Mouse (Mus musculus) MEL (cell line): Measurements from ENCODE around the gene Srebf2. TPM values are rescaled to one million over a fixed set of nuclear protein-coding genes. Genes with fewer than 3 reads are reported as not detected.

Source experiments
- DNase-seq: peaks from one replicate; pipeline ENCODE4 v3.0.0; 2011; ENCODE audit warnings: low read depth, low spot score
- H3K27ac ChIP-seq: 2 replicates; pipeline ENCODE4 v1.5.1; 2012; ENCODE audit warnings: low read depth, mild to moderate bottlenecking, control low read depth, low read length, moderate library complexity; ENCODE audit not compliant: control insufficient read depth
- H3K27me3 ChIP-seq, 2 experiments: fragments of 150-350 bp in 1 of 2; sonication (generic) in 1 of 2; 2 replicates each; pipeline ENCODE4 v1.6.1; 2012; ENCODE audit warnings: low read length in 2 of 2, mild to moderate bottlenecking in 2 of 2, improper control_type of control experiment in 1 of 2, moderate library complexity in 1 of 2; ENCODE audit not compliant: insufficient read depth in 2 of 2, control insufficient read depth in 1 of 2
- H3K36me3 ChIP-seq, 2 experiments: 2 replicates each; pipeline ENCODE4 v1.6.1; 2012 to 2014; ENCODE audit warnings: low read length in 2 of 2, improper control_type of control experiment in 1 of 2, inconsistent platforms in 1 of 2, mild to moderate bottlenecking in 1 of 2; ENCODE audit not compliant: insufficient read depth in 2 of 2, control insufficient read depth in 1 of 2
- H3K4me1 ChIP-seq, 2 experiments: fragments of 150-350 bp in 1 of 2; sonication (generic) in 1 of 2; 2 replicates each; pipeline ENCODE4 v1.6.1; 2012; ENCODE audit warnings: low read length in 2 of 2, improper control_type of control experiment in 1 of 2, mild to moderate bottlenecking in 1 of 2; ENCODE audit not compliant: insufficient read depth in 2 of 2, control insufficient read depth in 1 of 2
- H3K4me3 ChIP-seq, 2 experiments: fragments of 150-350 bp in 1 of 2; sonication (generic) in 1 of 2; 2 replicates each; pipeline ENCODE4 v1.5.1; 2012; ENCODE audit warnings: low read depth in 2 of 2, low read length in 2 of 2, mild to moderate bottlenecking in 2 of 2, moderate library complexity in 2 of 2, control low read depth in 1 of 2, improper control_type of control experiment in 1 of 2; ENCODE audit not compliant: control insufficient read depth in 1 of 2, insufficient read depth in 1 of 2
- H3K79me2 ChIP-seq: 2 replicates; pipeline ENCODE4 v1.6.1; 2012; ENCODE audit warnings: mild to moderate bottlenecking, low read length, moderate library complexity; ENCODE audit not compliant: control insufficient read depth, poor library complexity, insufficient read depth
- H3K9ac ChIP-seq: 2 replicates; pipeline ENCODE4 v1.6.1; 2012; ENCODE audit warnings: low read depth, mild to moderate bottlenecking, control low read depth, low read length, moderate library complexity; ENCODE audit not compliant: control insufficient read depth, poor library complexity, severe bottlenecking
- H3K9me3 ChIP-seq: fragments of 150-350 bp; sonication (generic); replicated peaks from 2 replicates; pipeline ENCODE4 v1.6.1; 2012; ENCODE audit warnings: mild to moderate bottlenecking, low read length, improper control_type of control experiment, moderate library complexity; ENCODE audit not compliant: insufficient read depth
- BHLHE40 ChIP-seq: IDR thresholded peaks from 2 replicates; pipeline ENCODE4 v1.6.1; 2012; ENCODE audit warnings: low read depth, mild to moderate bottlenecking, inconsistent platforms, low read length, improper control_type of control experiment, borderline replicate concordance
- CHD1 ChIP-seq: IDR thresholded peaks from 2 replicates; pipeline ENCODE4 v1.6.1; 2012; ENCODE audit warnings: low read depth, mild to moderate bottlenecking, inconsistent platforms, low read length, improper control_type of control experiment
- CHD2 ChIP-seq: IDR thresholded peaks from 2 replicates; pipeline ENCODE4 v1.6.1; 2011; ENCODE audit warnings: low read length, improper control_type of control experiment
- ETS1 ChIP-seq: IDR thresholded peaks from 2 replicates; pipeline ENCODE4 v1.6.1; 2012; ENCODE audit warnings: low read depth, mild to moderate bottlenecking, inconsistent platforms, low read length, improper control_type of control experiment, moderate library complexity
- GABPA ChIP-seq: IDR thresholded peaks from 2 replicates; pipeline ENCODE4 v1.6.1; 2012; ENCODE audit warnings: low read depth, mild to moderate bottlenecking, inconsistent platforms, low read length, improper control_type of control experiment, moderate library complexity
- GATA1 ChIP-seq: IDR thresholded peaks from 2 replicates; pipeline ENCODE4 v1.6.1; 2011; ENCODE audit warnings: low read depth, low read length, improper control_type of control experiment
- HCFC1 ChIP-seq: IDR thresholded peaks from 2 replicates; pipeline ENCODE4 v1.6.1; 2012; ENCODE audit warnings: low read depth, mild to moderate bottlenecking, inconsistent platforms, low read length, improper control_type of control experiment, moderate library complexity
- KAT2A ChIP-seq: conservative IDR thresholded peaks from 2 replicates; pipeline ENCODE4 v1.6.1; 2012; ENCODE audit warnings: low read depth, low read length, improper control_type of control experiment, inconsistent platforms
- MAZ ChIP-seq: IDR thresholded peaks from 2 replicates; pipeline ENCODE4 v1.6.1; 2012; ENCODE audit warnings: low read depth, mild to moderate bottlenecking, inconsistent platforms, low read length, improper control_type of control experiment
- MEF2A ChIP-seq: IDR thresholded peaks from 2 replicates; pipeline ENCODE4 v1.6.1; 2014; ENCODE audit warnings: low read depth, mild to moderate bottlenecking, inconsistent platforms, low read length, improper control_type of control experiment; ENCODE audit not compliant: poor library complexity, insufficient replicate concordance, severe bottlenecking; ENCODE audit errors: extremely low read depth
- MYB ChIP-seq: IDR thresholded peaks from 2 replicates; pipeline ENCODE4 v1.6.1; 2011; ENCODE audit warnings: mild to moderate bottlenecking, low read depth, low read length, improper control_type of control experiment
- MYC ChIP-seq: IDR thresholded peaks from 2 replicates; pipeline ENCODE4 v1.6.1; 2011; ENCODE audit warnings: low read depth, mild to moderate bottlenecking, low read length, improper control_type of control experiment, moderate library complexity
- NRF1 ChIP-seq: IDR thresholded peaks from 2 replicates; pipeline ENCODE4 v1.6.1; 2014; ENCODE audit warnings: low read depth, mild to moderate bottlenecking, inconsistent platforms, low read length, improper control_type of control experiment, moderate library complexity; ENCODE audit not compliant: poor library complexity, insufficient read depth, severe bottlenecking
- RCOR1 ChIP-seq: IDR thresholded peaks from 2 replicates; pipeline ENCODE4 v1.6.1; 2012; ENCODE audit warnings: low read depth, mild to moderate bottlenecking, inconsistent platforms, low read length, improper control_type of control experiment
- SMC3 ChIP-seq: IDR thresholded peaks from 2 replicates; pipeline ENCODE4 v1.6.1; 2011; ENCODE audit warnings: low read depth, low read length, improper control_type of control experiment
- TBP ChIP-seq: IDR thresholded peaks from 2 replicates; pipeline ENCODE4 v1.8.0; 2011; ENCODE audit warnings: low read depth, low read length, improper control_type of control experiment
- USF1 ChIP-seq: IDR thresholded peaks from 2 replicates; pipeline ENCODE4 v1.6.1; 2014; ENCODE audit warnings: low read depth, mild to moderate bottlenecking, inconsistent platforms, low read length, improper control_type of control experiment, moderate library complexity
- ZKSCAN1 ChIP-seq: IDR thresholded peaks from 2 replicates; pipeline ENCODE4 v1.6.1; 2012; ENCODE audit warnings: low read depth, mild to moderate bottlenecking, inconsistent platforms, low read length, improper control_type of control experiment, moderate library complexity
- ZMIZ1 ChIP-seq: IDR thresholded peaks from 2 replicates; pipeline ENCODE4 v1.6.1; 2012; ENCODE audit warnings: low read depth, mild to moderate bottlenecking, inconsistent platforms, low read length, improper control_type of control experiment, moderate library complexity
- polyA plus RNA-seq, 2 experiments: library from polyadenylated mRNA; stranded (reverse) in 1 of 2; unstranded in 1 of 2; fragments of >175 nt in 1 of 2; fragments of >200 nt in 1 of 2; gene quantifications; 2 replicates each; pipeline versions ENCODE4 v1.2.1 to v1.2.4; 2012; ENCODE audit warnings: low replicate concordance in 2 of 2, low read depth in 1 of 2; ENCODE audit not compliant: insufficient read length in 2 of 2, insufficient read depth in 1 of 2, missing spikeins in 1 of 2
- total RNA-seq: library from RNA; depleted of rRNA; stranded (reverse); fragments of 300-350 nt; gene quantifications from 2 replicates; pipeline ENCODE4 v1.2.3, GENCODE M21; 2012

Srebf2 gene
- total and polyA plus RNA-seq, 3 experiments: 40.5 to 161 TPM; not detected in 1

- no peaks in the 10 kb centered on the region for H3K9me3 ChIP-seq
- H3K4me1 ChIP-seq: no peaks in the 10 kb centered on the region
- H3K27ac ChIP-seq: no peak overlapping the region
- H3K4me3 ChIP-seq: no peak overlapping the region
- no peak overlapping the region for H3K9ac ChIP-seq
- no peak for DNase-seq
- no peaks in the 10 kb centered on the region for H3K79me2 ChIP-seq
- peaks cover 0 to 2% of the 10 kb centered on the region in 2 experiments; a peak in 2 of 4 replicates for H3K36me3 ChIP-seq
- no peaks in the 10 kb centered on the region for H3K27me3 ChIP-seq
- TF ChIP-seq SMC3: no peak
- no peak for TF ChIP-seq MYB
- TF ChIP-seq ETS1: no peak
- no peak for TF ChIP-seq HCFC1
- TF ChIP-seq MYC: no peak
- TF ChIP-seq GABPA: no peak
- no peak for TF ChIP-seq KAT2A
- no peak for TF ChIP-seq GATA1
- no peak for TF ChIP-seq MEF2A
- no peak for TF ChIP-seq NRF1
- TF ChIP-seq BHLHE40: no peak
- no peak for TF ChIP-seq MAZ
These were observed 50.3 kb downstream of the Srebf2 start for GRCm38 (mm10) chr15:82197246-82197750.

- Histone ChIP-seq H3K4me3 (no peak overlapping the region), H3K27ac (no peak overlapping the region)
These were observed 51.0 kb downstream of the Srebf2 start for GRCm38 (mm10) chr15:82197937-82198336.

More at GRCm38 (mm10) chr15:82197937-82198336, 51.0 kb downstream of the Srebf2 start:
- no peak for TF ChIP-seq RCOR1
- TF ChIP-seq MYC: no peak
- no peak for TF ChIP-seq GATA1
- TF ChIP-seq USF1: no peak
- no peak for TF ChIP-seq GABPA
- TF ChIP-seq CHD2: no peak
- no peak for TF ChIP-seq TBP
- no peak for TF ChIP-seq NRF1
- no peak for TF ChIP-seq ZKSCAN1
- TF ChIP-seq MEF2A: no peak
- no peak for TF ChIP-seq CHD1
- TF ChIP-seq ZMIZ1: no peak
- TF ChIP-seq MAZ: no peak
- TF ChIP-seq, all 39 proteins: peak for 0
- DNase-seq: no peak
- Histone ChIP-seq H3K36me3 (peaks cover 0 to 2% of the 10 kb centered on the region in 2 experiments; a peak in 2 of 4 replicates), H3K4me1 (no peaks in the 10 kb centered on the region), H3K79me2 (no peaks in the 10 kb centered on the region), H3K9ac (no peak overlapping the region), H3K27me3 (no peaks in the 10 kb centered on the region), H3K9me3 (no peaks in the 10 kb centered on the region)
